Mouse (Mus musculus): Measurements from ENCODE around the gene Smpd3.

GRCm38 (mm10) chr8:106336031-106336430 is 1.8 kb downstream of the Smpd3 start:
- TF ChIP-seq CTCF (IDR thresholded peaks at IDR 0.05; ENCODE audit: low read depth) (no peak), EP300 (IDR thresholded peaks at IDR 0.05; ENCODE audit: low read depth) (no peak)

Data from liver, postnatal 0 days (tissue).